In the genomic region with DNA sequence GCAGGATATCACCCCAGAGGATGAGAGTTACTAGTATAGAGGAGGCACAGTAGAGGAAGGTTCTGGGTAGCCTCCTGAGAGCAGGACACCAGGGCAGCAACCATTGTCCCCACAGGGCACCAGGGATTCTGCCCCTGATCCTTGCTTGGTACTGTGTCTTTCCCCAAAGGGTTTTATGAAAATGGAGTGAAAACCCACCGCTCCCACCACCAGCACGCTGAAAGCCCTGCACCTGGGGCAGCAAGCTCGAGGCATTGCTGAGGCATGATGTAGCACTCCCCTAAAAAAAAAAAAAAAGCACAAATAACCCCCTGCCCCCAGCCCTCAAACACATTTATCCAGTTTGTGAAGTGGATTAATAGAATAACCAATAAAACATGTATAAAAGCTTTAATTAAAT, we compare ENCODE assay signal across 31 mouse cellular contexts.
DNase-seq lines count a peak whose midpoint lies in the region; ATAC-seq and TF ChIP-seq lines count a peak whose summit lies in the region.
"Had no signal": no experiment of that assay in that cellular context is flagged by ENCODE, and none has a peak within 500 bp of the region (broad histone marks: within the 10 kb centered on the region; RNA-seq: fewer than 3 reads in every experiment).

No protein-coding gene starts in this region.

- DNase-seq in midbrain, embryonic 14.5 days = peak; percentile 15
- DNase-seq in midbrain, postnatal 0 days (ENCODE audit: low spot score) = no peak
- peak; percentile 16 for DNase-seq in embryonic facial prominence, embryonic 10.5 days (ENCODE audit: low spot score)
- DNase-seq in left cerebral cortex, postnatal 25 days (ENCODE audit: low spot score in 2 of 2) = no peak
- no peak for DNase-seq in cerebellum, adult 18-20 months
- DNase-seq in kidney, postnatal 25 days = no peak
- DNase-seq: adrenal gland, postnatal 36 days; B cell, adult 2 months; cerebellum, adult 9-10 months; cerebellum, postnatal 36 days; gastrocnemius, postnatal 25 days; heart, postnatal 10 days; kidney, adult 11 months; kidney, postnatal 36 days; right cerebral cortex, adult 18-20 months; right cerebral cortex, postnatal 4 days; thymus, adult 2 months had no signal

- no peak overlapping the region for H3K4me3 ChIP-seq in midbrain, embryonic 14.5 days (replicated peaks; ENCODE audit: low read depth, low read length)
- no peak overlapping the region for H3K4me3 ChIP-seq in midbrain, postnatal 0 days (ENCODE audit: low read depth, low read length)
- no peak overlapping the region for H3K4me3 ChIP-seq in embryonic facial prominence, embryonic 10.5 days
- no peak overlapping the region for H3K4me3 ChIP-seq in embryonic facial prominence, embryonic 15.5 days (replicated peaks)
- no peak overlapping the region for H3K4me3 ChIP-seq in limb, embryonic 13.5 days
- H3K4me3 ChIP-seq: embryonic facial prominence, embryonic 12.5 days; heart, embryonic 13.5 days; kidney, embryonic 15.5 days; layer of hippocampus, adult 2 months; left cerebral cortex, adult 2 months; lung, embryonic 15.5 days; midbrain, embryonic 10.5 days; myocyte had no signal

- ATAC-seq in midbrain, embryonic 14.5 days (ENCODE audit: low FRiP score, low TSS enrichment) = no peak
- ATAC-seq in midbrain, postnatal 0 days (ENCODE audit: low FRiP score) = no peak
- ATAC-seq in embryonic facial prominence, embryonic 15.5 days (ENCODE audit: insufficient number of reproducible peaks, low FRiP score, low TSS enrichment, low read depth) = peak; percentile 20; the same call in 1 of the 2 replicates
- peak; percentile 49; the same call in 1 of the 2 replicates for ATAC-seq in limb, embryonic 13.5 days (ENCODE audit: low FRiP score, low read depth)
- ATAC-seq: forebrain, embryonic 14.5 days; midbrain, embryonic 16.5 days had no signal

- no peak overlapping the region for H3K27ac ChIP-seq in midbrain, embryonic 14.5 days (replicated peaks; ENCODE audit: low read depth, low read length)
- no peak overlapping the region for H3K27ac ChIP-seq in midbrain, postnatal 0 days (ENCODE audit: low read depth, low read length)
- H3K27ac ChIP-seq in embryonic facial prominence, embryonic 10.5 days (replicated peaks) = peak overlapping the region; percentile 44
- H3K27ac ChIP-seq in embryonic facial prominence, embryonic 15.5 days (replicated peaks) = peak overlapping the region; percentile 23
- H3K27ac ChIP-seq in limb, embryonic 13.5 days = no peak overlapping the region
- H3K27ac ChIP-seq: embryonic facial prominence, embryonic 12.5 days; heart, embryonic 13.5 days; hindbrain, embryonic 14.5 days; kidney, embryonic 15.5 days; layer of hippocampus, adult 2 months; left cerebral cortex, adult 2 months; lung, embryonic 15.5 days; midbrain, embryonic 10.5 days had no signal

- no peak overlapping the region for H3K4me2 ChIP-seq in midbrain, embryonic 14.5 days (ENCODE audit: low read length)
- H3K4me2 ChIP-seq in midbrain, postnatal 0 days (ENCODE audit: low read depth, low read length, poor library complexity, severe bottlenecking) = no peak overlapping the region
- H3K4me2 ChIP-seq in embryonic facial prominence, embryonic 15.5 days (replicated peaks) = no peak overlapping the region
- peak overlapping the region; percentile 37; the same call in 1 of the 2 replicates for H3K4me2 ChIP-seq in limb, embryonic 13.5 days (replicated peaks)
- H3K4me2 ChIP-seq: embryonic facial prominence, embryonic 12.5 days; heart, embryonic 13.5 days; hindbrain, embryonic 14.5 days; kidney, embryonic 15.5 days; liver, embryonic 11.5 days; lung, embryonic 15.5 days had no signal

- no peaks in the 10 kb centered on the region for H3K36me3 ChIP-seq in midbrain, embryonic 14.5 days (ENCODE audit: control insufficient read depth, insufficient read depth, low read length)
- H3K36me3 ChIP-seq in midbrain, postnatal 0 days (ENCODE audit: insufficient read depth, low read length) = no peaks in the 10 kb centered on the region
- H3K36me3 ChIP-seq in embryonic facial prominence, embryonic 10.5 days (replicated peaks) = no peaks in the 10 kb centered on the region
- H3K36me3 ChIP-seq in embryonic facial prominence, embryonic 15.5 days = no peaks in the 10 kb centered on the region
- no peaks in the 10 kb centered on the region; the same call in 1 of the 2 replicates for H3K36me3 ChIP-seq in limb, embryonic 13.5 days
- H3K36me3 ChIP-seq: embryonic facial prominence, embryonic 12.5 days; heart, embryonic 13.5 days; kidney, embryonic 15.5 days; lung, embryonic 15.5 days; midbrain, embryonic 10.5 days had no signal

- H3K9me3 ChIP-seq in midbrain, embryonic 14.5 days (ENCODE audit: control insufficient read depth, low read length) = no peaks in the 10 kb centered on the region
- H3K9me3 ChIP-seq in midbrain, postnatal 0 days (ENCODE audit: low read length) = no peaks in the 10 kb centered on the region
- H3K9me3 ChIP-seq in embryonic facial prominence, embryonic 10.5 days = no peaks in the 10 kb centered on the region
- no peaks in the 10 kb centered on the region for H3K9me3 ChIP-seq in embryonic facial prominence, embryonic 15.5 days (replicated peaks)
- H3K9me3 ChIP-seq in limb, embryonic 13.5 days = no peaks in the 10 kb centered on the region
- H3K9me3 ChIP-seq: embryonic facial prominence, embryonic 12.5 days; heart, embryonic 13.5 days; kidney, embryonic 15.5 days; lung, embryonic 15.5 days; midbrain, embryonic 10.5 days had no signal

- 53% methylated on average over 3 of the region's 3 CpGs for WGBS in midbrain, embryonic 14.5 days
- 60% methylated on average over 3 of the region's 3 CpGs for WGBS in midbrain, postnatal 0 days
- 54% methylated on average over 3 of the region's 3 CpGs for WGBS in embryonic facial prominence, embryonic 10.5 days
- 36% methylated on average over 3 of the region's 3 CpGs for WGBS in embryonic facial prominence, embryonic 15.5 days
- WGBS in limb, embryonic 13.5 days = 13% methylated on average over 3 of the region's 3 CpGs

- TF ChIP-seq CTCF in midbrain, postnatal 0 days (IDR thresholded peaks at IDR 0.05) = no peak

- H3K27me3 ChIP-seq in midbrain, embryonic 14.5 days (ENCODE audit: control insufficient read depth, insufficient read depth, low read length) = no peaks in the 10 kb centered on the region
- no peaks in the 10 kb centered on the region for H3K27me3 ChIP-seq in midbrain, postnatal 0 days (ENCODE audit: insufficient read depth, low read length)
- H3K27me3 ChIP-seq in embryonic facial prominence, embryonic 10.5 days (replicated peaks; ENCODE audit: low read depth, poor library complexity, severe bottlenecking) = no peaks in the 10 kb centered on the region
- H3K27me3 ChIP-seq in embryonic facial prominence, embryonic 15.5 days = no peaks in the 10 kb centered on the region
- peaks cover 7% of the 10 kb centered on the region; the same call in 1 of the 2 replicates for H3K27me3 ChIP-seq in limb, embryonic 13.5 days
- H3K27me3 ChIP-seq: embryonic facial prominence, embryonic 12.5 days; heart, embryonic 13.5 days; lung, embryonic 15.5 days had no signal

- H3K9ac ChIP-seq in midbrain, embryonic 14.5 days (replicated peaks; ENCODE audit: low read length) = no peak overlapping the region
- no peak overlapping the region for H3K9ac ChIP-seq in midbrain, postnatal 0 days (replicated peaks; ENCODE audit: low read length, poor library complexity, severe bottlenecking)
- no peak overlapping the region for H3K9ac ChIP-seq in embryonic facial prominence, embryonic 15.5 days
- H3K9ac ChIP-seq in limb, embryonic 13.5 days = no peak overlapping the region
- H3K9ac ChIP-seq: embryonic facial prominence, embryonic 12.5 days; heart, embryonic 13.5 days; hindbrain, embryonic 14.5 days; kidney, embryonic 15.5 days; lung, embryonic 15.5 days had no signal

- intact Hi-C loops in left cerebral cortex, postnatal 25 days (cut with DNase I) = no loop called here

- H3K4me1 ChIP-seq in midbrain, embryonic 14.5 days (ENCODE audit: control insufficient read depth, insufficient read depth, low read length) = no peaks in the 10 kb centered on the region
- no peaks in the 10 kb centered on the region for H3K4me1 ChIP-seq in midbrain, postnatal 0 days (ENCODE audit: insufficient read depth, low read length)
- H3K4me1 ChIP-seq in embryonic facial prominence, embryonic 10.5 days = peaks cover 7% of the 10 kb centered on the region
- H3K4me1 ChIP-seq in embryonic facial prominence, embryonic 15.5 days = no peaks in the 10 kb centered on the region; the same call in 1 of the 2 replicates
- H3K4me1 ChIP-seq in limb, embryonic 13.5 days = peaks cover 24% of the 10 kb centered on the region
- H3K4me1 ChIP-seq: heart, embryonic 13.5 days; kidney, embryonic 15.5 days; lung, embryonic 15.5 days; midbrain, embryonic 10.5 days had no signal

Comparison
In these comparisons a context has a peak if more than half of its experiments do, and no peak if none do; other contexts are left out.
1. DNase-seq: peak in midbrain, embryonic 14.5 days (single experiment) and embryonic facial prominence, embryonic 10.5 days (single experiment); none in midbrain, postnatal 0 days (single experiment), left cerebral cortex, postnatal 25 days (0 of 2), cerebellum, adult 18-20 months (0 of 2) and kidney, postnatal 25 days (0 of 2).
2. ATAC-seq: peak in embryonic facial prominence, embryonic 15.5 days (single experiment) and limb, embryonic 13.5 days (single experiment); none in midbrain, embryonic 14.5 days (single experiment) and midbrain, postnatal 0 days (single experiment).
3. H3K27ac ChIP-seq: peak in embryonic facial prominence, embryonic 10.5 days (single experiment) and embryonic facial prominence, embryonic 15.5 days (single experiment); none in midbrain, embryonic 14.5 days (single experiment), midbrain, postnatal 0 days (single experiment) and limb, embryonic 13.5 days (single experiment).